Mouse (Mus musculus): ENCODE results near the gene Grm1. TPM values are rescaled to one million over a fixed set of nuclear protein-coding genes. Genes with fewer than 3 reads are reported as not detected.

The Grm1 gene
- polyA plus RNA-seq (2015; fragmentation: Nextera tagmentation; extraction: Ambion mirVana): not detected in 2 replicates

- Histone ChIP-seq H3K4me1 (replicated peaks; ENCODE audit: control insufficient read depth, insufficient read depth, low read length) (no peaks in the 10 kb centered on the region), H3K9me3 (ENCODE audit: control insufficient read depth) (no peaks in the 10 kb centered on the region), H3K27ac (ENCODE audit: low read depth, low read length) (no peak within 1 kb of the TSS), H3K9ac (ENCODE audit: low read depth, low read length) (no peak within 1 kb of the TSS), H3K36me3 (ENCODE audit: control insufficient read depth, insufficient read depth) (no peaks in the 10 kb centered on the region), H3K4me2 (replicated peaks; ENCODE audit: low read depth) (no peak within 1 kb of the TSS), H3K4me3 (ENCODE audit: low read depth, low read length) (no peak within 1 kb of the TSS), H3K27me3 (replicated peaks; ENCODE audit: control insufficient read depth, insufficient read depth, low read length) (peaks cover 33% of the 10 kb centered on the region)
- 1% methylated on average over 30 of the region's 32 CpGs for WGBS
- no peak for TF ChIP-seq CTCF (IDR thresholded peaks at IDR 0.05; ENCODE audit: low read depth)
- no peak for ATAC-seq
Measured at GRCm38 (mm10) chr10:11081611-11082398, at the start of gene Grm1. TSS of gene Grm1 (minus strand) at chr10:11082356.

- 86% methylated on average over 2 of the region's 2 CpGs for WGBS
- Histone ChIP-seq H3K4me3 (ENCODE audit: low read depth, low read length) (no peak overlapping the region), H3K9me3 (ENCODE audit: control insufficient read depth) (no peaks in the 10 kb centered on the region), H3K27me3 (replicated peaks; ENCODE audit: control insufficient read depth, insufficient read depth, low read length) (no peaks in the 10 kb centered on the region), H3K4me2 (replicated peaks; ENCODE audit: low read depth) (no peak overlapping the region), H3K36me3 (ENCODE audit: control insufficient read depth, insufficient read depth) (no peaks in the 10 kb centered on the region), H3K27ac (ENCODE audit: low read depth, low read length) (no peak overlapping the region), H3K9ac (ENCODE audit: low read depth, low read length) (no peak overlapping the region), H3K4me1 (replicated peaks; ENCODE audit: control insufficient read depth, insufficient read depth, low read length) (no peaks in the 10 kb centered on the region)
- no peak for ATAC-seq
- TF ChIP-seq CTCF (IDR thresholded peaks at IDR 0.05; ENCODE audit: low read depth): no peak
Measured at GRCm38 (mm10) chr10:11121781-11122180, 39.6 kb upstream of the Grm1 start.

- Histone ChIP-seq H3K36me3 (ENCODE audit: control insufficient read depth, insufficient read depth) (no peaks in the 10 kb centered on the region), H3K27ac (ENCODE audit: low read depth, low read length) (no peak overlapping the region), H3K27me3 (replicated peaks; ENCODE audit: control insufficient read depth, insufficient read depth, low read length) (no peaks in the 10 kb centered on the region), H3K9me3 (ENCODE audit: control insufficient read depth) (no peaks in the 10 kb centered on the region), H3K4me3 (ENCODE audit: low read depth, low read length) (no peak overlapping the region), H3K4me1 (replicated peaks; ENCODE audit: control insufficient read depth, insufficient read depth, low read length) (no peaks in the 10 kb centered on the region), H3K4me2 (replicated peaks; ENCODE audit: low read depth) (no peak overlapping the region), H3K9ac (ENCODE audit: low read depth, low read length) (no peak overlapping the region)
- 85% methylated on average over 4 of the region's 4 CpGs for WGBS
- TF ChIP-seq CTCF (IDR thresholded peaks at IDR 0.05; ENCODE audit: low read depth): no peak
- no peak for ATAC-seq
Measured at GRCm38 (mm10) chr10:11098475-11099044, 16.4 kb upstream of the Grm1 start.

DNA sequence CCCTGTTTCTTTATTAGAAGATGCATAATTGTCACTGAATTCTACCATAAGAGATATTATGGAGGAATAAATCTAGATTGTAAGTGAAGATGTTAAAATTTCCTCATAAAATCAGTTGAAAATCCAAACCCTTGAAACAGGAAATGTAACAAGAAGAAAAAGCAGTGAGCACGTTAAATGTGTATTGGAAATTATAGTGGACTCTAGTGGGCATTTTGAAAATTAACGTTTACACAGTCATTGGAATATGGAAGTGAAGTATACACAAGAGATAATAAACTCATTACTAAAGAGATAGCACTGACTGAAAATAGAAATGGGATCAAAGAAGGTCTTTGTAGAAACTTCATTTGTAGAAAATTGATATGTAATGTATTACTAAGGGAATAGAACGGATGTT is 4.2 kb upstream of the Grm1 start:
- Histone ChIP-seq H3K36me3 (ENCODE audit: control insufficient read depth, insufficient read depth) (no peaks in the 10 kb centered on the region), H3K4me3 (ENCODE audit: low read depth, low read length) (no peak overlapping the region), H3K27ac (ENCODE audit: low read depth, low read length) (no peak overlapping the region), H3K4me2 (replicated peaks; ENCODE audit: low read depth) (no peak overlapping the region), H3K9ac (ENCODE audit: low read depth, low read length) (no peak overlapping the region), H3K4me1 (replicated peaks; ENCODE audit: control insufficient read depth, insufficient read depth, low read length) (no peaks in the 10 kb centered on the region), H3K9me3 (ENCODE audit: control insufficient read depth) (no peaks in the 10 kb centered on the region), H3K27me3 (replicated peaks; ENCODE audit: control insufficient read depth, insufficient read depth, low read length) (peaks cover 14% of the 10 kb centered on the region)
- no peak for TF ChIP-seq CTCF (IDR thresholded peaks at IDR 0.05; ENCODE audit: low read depth)
- ATAC-seq: no peak
- WGBS: 48% methylated on average over 3 of the region's 3 CpGs

DNA sequence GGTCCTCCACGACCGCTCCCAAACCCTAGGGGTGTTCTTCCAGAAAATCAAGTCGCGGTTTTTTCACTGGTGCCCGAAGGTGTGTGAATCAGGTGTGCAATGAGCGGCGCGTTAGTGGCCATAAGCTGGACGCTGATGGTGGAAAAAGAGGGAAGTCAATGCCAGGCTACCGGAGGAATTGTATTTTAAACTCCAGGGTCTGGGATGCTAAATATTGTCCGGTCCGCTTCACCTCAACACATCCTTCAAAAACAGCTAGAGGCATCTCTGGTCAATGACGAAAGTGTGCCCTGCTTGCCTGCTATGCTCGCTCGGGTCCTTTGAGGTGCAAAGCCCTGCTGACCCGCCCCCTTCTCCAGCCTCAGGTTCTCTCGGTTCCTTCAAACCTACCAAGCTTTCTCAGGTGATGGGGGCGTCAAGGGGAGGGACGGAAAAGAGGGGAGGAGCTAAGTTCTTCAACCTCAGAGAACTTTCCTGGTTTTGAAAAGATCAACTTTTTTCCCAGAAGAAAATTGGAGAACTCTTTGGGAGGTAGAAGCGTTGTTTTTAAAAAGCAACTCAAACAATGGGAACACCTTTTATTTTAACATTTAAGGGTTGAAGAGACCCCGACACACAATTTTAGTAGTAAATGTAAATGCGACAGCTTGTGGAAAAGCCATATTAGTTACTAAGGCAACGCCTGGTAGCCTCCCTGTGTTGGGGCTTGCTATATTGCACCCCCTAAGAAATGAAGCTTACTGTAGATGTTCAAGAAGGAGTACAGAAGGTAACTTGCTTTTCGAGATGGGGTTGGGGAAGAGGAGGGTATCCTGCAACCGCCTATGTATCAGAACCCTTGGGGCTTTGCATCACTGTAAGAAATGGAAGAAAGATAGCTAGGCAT is 1.2 kb downstream of the Grm1 start:
- WGBS: 13% methylated on average over 25 of the region's 25 CpGs
- Histone ChIP-seq H3K4me1 (replicated peaks; ENCODE audit: control insufficient read depth, insufficient read depth, low read length) (no peaks in the 10 kb centered on the region), H3K4me3 (ENCODE audit: low read depth, low read length) (no peak overlapping the region), H3K36me3 (ENCODE audit: control insufficient read depth, insufficient read depth) (no peaks in the 10 kb centered on the region), H3K27me3 (replicated peaks; ENCODE audit: control insufficient read depth, insufficient read depth, low read length) (peaks cover 33% of the 10 kb centered on the region), H3K9ac (ENCODE audit: low read depth, low read length) (no peak overlapping the region), H3K9me3 (ENCODE audit: control insufficient read depth) (no peaks in the 10 kb centered on the region), H3K4me2 (replicated peaks; ENCODE audit: low read depth) (no peak overlapping the region), H3K27ac (ENCODE audit: low read depth, low read length) (no peak overlapping the region)
- no peak for TF ChIP-seq CTCF (IDR thresholded peaks at IDR 0.05; ENCODE audit: low read depth)
- ATAC-seq: no peak

Data from intestine, postnatal 0 days (tissue).